Mouse (Mus musculus) liver, adult 2 months (tissue): Measurements from ENCODE around the gene Shmt2. TPM values are rescaled to one million over a fixed set of nuclear protein-coding genes. Genes with fewer than 3 reads are reported as not detected.

Experiments used
- DNase-seq: peaks from one replicate; pipeline ENCODE4 v3.0.0-alpha.2; 2011; ENCODE audit warnings: low read depth, low spot score; ENCODE audit errors: extremely low read depth
- H3K27ac ChIP-seq: fragments of 200-500 bp; replicated peaks from 2 replicates; pipeline ENCODE4 v1.5.1; 2012; ENCODE audit warnings: low read depth, mild to moderate bottlenecking, control low read depth, inconsistent platforms, low read length; ENCODE audit not compliant: insufficient read depth
- H3K27me3 ChIP-seq: fragments of 200-500 bp; 2 replicates; pipeline ENCODE4 v1.6.1; 2012; ENCODE audit warnings: mild to moderate bottlenecking, moderate library complexity, low read length, inconsistent platforms; ENCODE audit not compliant: control insufficient read depth, insufficient read depth
- H3K36me3 ChIP-seq: fragments of 200-500 bp; 2 replicates; pipeline ENCODE4 v1.6.1; 2012; ENCODE audit warnings: low read length, inconsistent platforms; ENCODE audit not compliant: control insufficient read depth, insufficient read depth
- H3K4me1 ChIP-seq: fragments of 200-500 bp; 2 replicates; pipeline ENCODE4 v1.6.1; 2011; ENCODE audit warnings: low read length; ENCODE audit not compliant: control insufficient read depth, insufficient read depth
- H3K4me3 ChIP-seq: fragments of 200-500 bp; 2 replicates; pipeline ENCODE4 v1.5.1; 2011; ENCODE audit warnings: low read depth, mild to moderate bottlenecking, control low read depth, low read length, moderate library complexity; ENCODE audit not compliant: insufficient read depth
- H3K79me2 ChIP-seq: fragments of 200-500 bp; 2 replicates; pipeline ENCODE4 v1.6.1; 2012; ENCODE audit warnings: inconsistent platforms, mild to moderate bottlenecking, low read length, moderate library complexity; ENCODE audit not compliant: control insufficient read depth, insufficient read depth
- H3K9ac ChIP-seq: fragments of 200-500 bp; 2 replicates; pipeline ENCODE4 v1.6.1; 2012; ENCODE audit warnings: low read depth, mild to moderate bottlenecking, control low read depth, inconsistent platforms, low read length
- CTCF ChIP-seq: fragments of 200-500 bp; IDR thresholded peaks from 2 replicates; pipeline ENCODE4 v1.5.1; 2011; ENCODE audit warnings: low read depth, low read length, control low read depth
- POLR2A ChIP-seq: fragments of 200-500 bp; IDR thresholded peaks from 2 replicates; pipeline ENCODE4 v1.6.1; 2011; ENCODE audit warnings: low read length, control low read depth; ENCODE audit not compliant: insufficient read depth; ENCODE audit errors: extremely low read depth
- WGBS: fragments of 180-500 bp; shearing (Covaris S2); methylation state at CpG from one replicate; pipeline ENCODE4 v1.1.7; 2018; 5-methylcytosine and 5-hydroxymethylcytosine counted together
- polyA plus RNA-seq: library from polyadenylated mRNA; depleted of rRNA; stranded (reverse); fragments of >200 nt; gene quantifications from 2 replicates; pipeline ENCODE4 v1.2.3, GENCODE M21; 2012
- total RNA-seq: library from RNA; depleted of rRNA; stranded (reverse); fragments of >200 nt; gene quantifications from 2 replicates; pipeline ENCODE4 v1.2.3, GENCODE M21; 2014

Gene Shmt2
- total and polyA plus RNA-seq, 2 experiments: 130 to 309 TPM

GRCm38 (mm10) chr10:127548236-127548635 is 26.0 kb upstream of the Shmt2 start:
- 96% methylated on average over 15 of the region's 15 CpGs for WGBS
- H3K79me2 ChIP-seq: no peaks in the 10 kb centered on the region
- no peak overlapping the region for H3K9ac ChIP-seq
- TF ChIP-seq CTCF: no peak
- TF ChIP-seq POLR2A: no peak
- no peaks in the 10 kb centered on the region for H3K4me1 ChIP-seq
- H3K36me3 ChIP-seq: peaks cover 69% of the 10 kb centered on the region
- no peaks in the 10 kb centered on the region for H3K27me3 ChIP-seq
- no peak for DNase-seq
- H3K4me3 ChIP-seq: no peak overlapping the region
- no peak overlapping the region for H3K27ac ChIP-seq

GRCm38 (mm10) chr10:127546505-127546904 is 24.3 kb upstream of the Shmt2 start:
- Histone ChIP-seq H3K4me3 (no peak overlapping the region), H3K36me3 (peaks cover 66% of the 10 kb centered on the region), H3K27ac (no peak overlapping the region), H3K9ac (no peak overlapping the region), H3K27me3 (no peaks in the 10 kb centered on the region), H3K79me2 (no peaks in the 10 kb centered on the region), H3K4me1 (no peaks in the 10 kb centered on the region)
- no peak for DNase-seq
- TF ChIP-seq CTCF (no peak), POLR2A (no peak)
- 86% methylated on average over 7 of the region's 7 CpGs for WGBS

DNA sequence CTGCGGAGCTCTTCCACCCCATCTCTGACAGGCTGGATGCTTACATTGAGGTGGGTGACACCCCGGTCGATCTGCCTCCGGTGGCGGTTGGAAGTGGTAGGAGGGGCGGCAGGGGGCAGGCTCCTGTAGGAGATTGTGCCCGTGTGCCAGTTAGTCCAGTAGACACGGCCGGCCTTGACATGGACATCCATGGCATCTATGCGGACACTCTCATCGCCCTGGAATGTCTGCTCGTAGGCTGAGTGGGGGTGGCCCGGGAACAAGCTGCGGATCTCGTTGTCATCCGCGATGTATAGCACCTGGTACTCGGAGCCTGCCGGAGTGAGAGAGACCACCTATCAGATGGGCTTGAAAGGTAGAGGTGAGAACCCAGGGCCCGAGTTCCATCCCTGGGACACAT is 22.1 kb upstream of the Shmt2 start:
- H3K36me3 ChIP-seq: peaks cover 73% of the 10 kb centered on the region
- H3K4me1 ChIP-seq: no peaks in the 10 kb centered on the region

DNA sequence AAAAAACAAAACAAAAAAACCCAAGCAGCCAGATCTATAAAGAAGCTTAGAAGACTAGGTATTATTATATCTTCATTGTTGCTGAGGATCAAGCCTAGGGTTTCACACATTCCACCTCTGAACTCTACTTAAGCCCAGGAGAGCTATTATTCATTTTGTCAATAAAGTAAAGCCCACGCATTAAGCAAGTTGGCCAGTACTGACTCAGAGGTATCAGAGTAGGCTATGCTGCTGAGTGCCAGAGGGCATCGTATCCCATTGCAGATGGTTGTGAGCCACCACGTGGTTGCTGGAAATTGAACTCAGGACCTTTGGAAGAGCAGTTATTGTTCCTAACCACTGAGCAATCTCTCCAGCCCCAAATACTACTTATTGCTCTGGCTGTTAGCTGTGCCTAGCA is 21.7 kb upstream of the Shmt2 start:
- Histone ChIP-seq H3K79me2 (no peaks in the 10 kb centered on the region), H3K27ac (no peak overlapping the region), H3K4me3 (no peak overlapping the region), H3K9ac (no peak overlapping the region), H3K4me1 (no peaks in the 10 kb centered on the region), H3K27me3 (no peaks in the 10 kb centered on the region), H3K36me3 (peaks cover 72% of the 10 kb centered on the region)
- no peak for DNase-seq
- TF ChIP-seq CTCF (no peak), POLR2A (no peak)
- 45% methylated on average over 3 of the region's 3 CpGs for WGBS

More for the DNA sequence above, 22.1 kb upstream of the Shmt2 start:
- 92% methylated on average over 20 of the region's 20 CpGs for WGBS
- TF ChIP-seq CTCF (no peak), POLR2A (no peak)
- no peak overlapping the region for H3K9ac ChIP-seq
- H3K4me3 ChIP-seq: no peak overlapping the region
- H3K79me2 ChIP-seq: no peaks in the 10 kb centered on the region
- no peak for DNase-seq
- no peaks in the 10 kb centered on the region for H3K27me3 ChIP-seq
- no peak overlapping the region for H3K27ac ChIP-seq

DNA sequence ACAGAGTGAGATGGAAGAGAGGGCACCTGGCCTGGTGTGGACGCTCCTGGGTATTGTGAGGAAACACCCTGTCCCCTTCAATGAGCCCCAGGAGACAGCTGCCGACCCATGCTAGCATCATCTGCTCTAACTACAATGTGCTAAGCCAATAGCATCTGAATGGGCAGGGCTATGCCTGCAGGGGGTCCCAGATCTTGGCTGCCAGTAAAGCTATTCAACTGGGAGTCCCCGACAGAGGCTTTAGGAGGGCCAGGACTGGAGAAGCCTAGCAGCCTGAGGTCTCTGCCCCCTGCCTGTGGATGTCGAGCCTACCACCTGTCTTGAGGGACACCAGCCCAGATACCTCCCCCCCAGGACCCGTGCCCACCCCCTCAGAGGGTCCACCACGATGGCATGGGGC is 20.5 kb upstream of the Shmt2 start:
- TF ChIP-seq CTCF (no peak), POLR2A (no peak)
- WGBS: 74% methylated on average over 6 of the region's 6 CpGs
- H3K27me3 ChIP-seq: no peaks in the 10 kb centered on the region
- no peak overlapping the region for H3K27ac ChIP-seq
- H3K36me3 ChIP-seq: peaks cover 67% of the 10 kb centered on the region
- no peak for DNase-seq
- H3K9ac ChIP-seq: no peak overlapping the region
- H3K4me1 ChIP-seq: no peaks in the 10 kb centered on the region
- no peaks in the 10 kb centered on the region for H3K79me2 ChIP-seq
- no peak overlapping the region for H3K4me3 ChIP-seq

GRCm38 (mm10) chr10:127542084-127542483 is 19.8 kb upstream of the Shmt2 start:
- TF ChIP-seq CTCF (no peak), POLR2A (no peak)
- DNase-seq: no peak
- Histone ChIP-seq H3K4me3 (no peak overlapping the region), H3K4me1 (no peaks in the 10 kb centered on the region), H3K9ac (no peak overlapping the region), H3K27ac (no peak overlapping the region), H3K36me3 (peaks cover 62% of the 10 kb centered on the region), H3K79me2 (no peaks in the 10 kb centered on the region), H3K27me3 (no peaks in the 10 kb centered on the region)
- WGBS: 71% methylated on average over 13 of the region's 13 CpGs
